ENCODE assay signal across 16 mouse cellular contexts in genomic region chr10:74555326-74555725, GRCm38 (mm10).
"Had no signal": no experiment of that assay in that cellular context is flagged by ENCODE, and none has a peak within 500 bp of the region (broad histone marks: within the 10 kb centered on the region; RNA-seq: fewer than 3 reads in every experiment).

No protein-coding gene starts in this region.

- H3K4me3 ChIP-seq: neural tube, embryonic 13.5 days; neural tube, embryonic 15.5 days; stomach, embryonic 15.5 days had no signal

- H3K27me3 ChIP-seq: neural tube, embryonic 13.5 days; neural tube, embryonic 15.5 days; stomach, embryonic 15.5 days had no signal

- H3K9me3 ChIP-seq: neural tube, embryonic 13.5 days; neural tube, embryonic 15.5 days; stomach, embryonic 15.5 days had no signal

- H3K27ac ChIP-seq: neural tube, embryonic 13.5 days; neural tube, embryonic 15.5 days; stomach, embryonic 15.5 days; stomach, postnatal 0 days had no signal

- H3K9ac ChIP-seq: neural tube, embryonic 13.5 days; neural tube, embryonic 15.5 days; stomach, embryonic 15.5 days had no signal

- H3K36me3 ChIP-seq: neural tube, embryonic 13.5 days; neural tube, embryonic 15.5 days; stomach, embryonic 15.5 days had no signal

- DNase-seq: retina, postnatal 1 day; right cerebral cortex, adult 18-20 months; right cerebral cortex, postnatal 14 days; right cerebral cortex, postnatal 25 days; right cerebral cortex, postnatal 4 days; spleen, adult 18-20 months; thymus, adult 18-20 months; thymus, adult 2 months; thymus, postnatal 14 days; thymus, postnatal 25 days; thymus, postnatal 36 days; thymus, postnatal 4 days had no signal

- H3K4me1 ChIP-seq: neural tube, embryonic 13.5 days; neural tube, embryonic 15.5 days; stomach, embryonic 15.5 days had no signal

- H3K4me2 ChIP-seq: neural tube, embryonic 13.5 days; neural tube, embryonic 15.5 days; stomach, embryonic 15.5 days had no signal
